Mouse (Mus musculus) liver, postnatal 0 days (tissue): ENCODE measurements around the gene Zfp184.

Experiments used
- CTCF ChIP-seq: sonication (generic); IDR thresholded peaks from 2 replicates; pipeline ENCODE4 v1.5.1; 2016; ENCODE audit warnings: antibody characterized with exemption, low read depth
- EP300 ChIP-seq: IDR thresholded peaks from 2 replicates; pipeline ENCODE4 v1.6.1; 2016; ENCODE audit warnings: antibody characterized with exemption, low read depth, mild to moderate bottlenecking

GRCm38 (mm10) chr13:21974726-21975473, 30.0 kb downstream of the Zfp184 start:
- TF ChIP-seq EP300 (peak; percentile 64), CTCF (no peak)
